Mouse (Mus musculus): ENCODE results near the gene Ptpdc1.

- TF ChIP-seq CTCF (IDR thresholded peaks at IDR 0.05; ENCODE audit: borderline replicate concordance, insufficient read depth, low read depth, low read length) (no peak), POLR2A (IDR thresholded peaks at IDR 0.05; ENCODE audit: borderline replicate concordance, insufficient read depth, low read length) (no peak)
Observed at GRCm38 (mm10) chr13:48571298-48571697, 54.2 kb downstream of the Ptpdc1 start.

Measured in cerebellum, adult 2 months (tissue).